Mouse (Mus musculus) urinary bladder, postnatal 10 days (tissue): ENCODE measurements at regions not wholly inside any gene's neighbourhood (a gene's known extent, or its start where the extent isn't known, plus 50 kb on each side); places are given as distances from the start of the nearest gene placed in this dataset.
"Not testable (repeated sequence)": the region's sequence is repeated elsewhere in the genome, so short reads cannot be mapped to it uniquely, and the experiment has no call there.

Experiments used
- DNase-seq: peaks from one replicate; pipeline ENCODE4 v3.0.0; 2022; ENCODE audit warnings: low spot score

- no peak for DNase-seq
These were observed 162.2 kb upstream of the St6galnac5 start for GRCm38 (mm10) chr3:153144217-153144616.

GRCm38 (mm10) chr3:153140985-153141384, 158.9 kb upstream of the St6galnac5 start:
- no peak for DNase-seq

- no peak for DNase-seq
These were observed 143.3 kb upstream of the St6galnac5 start for GRCm38 (mm10) chr3:153125335-153125734.

DNA sequence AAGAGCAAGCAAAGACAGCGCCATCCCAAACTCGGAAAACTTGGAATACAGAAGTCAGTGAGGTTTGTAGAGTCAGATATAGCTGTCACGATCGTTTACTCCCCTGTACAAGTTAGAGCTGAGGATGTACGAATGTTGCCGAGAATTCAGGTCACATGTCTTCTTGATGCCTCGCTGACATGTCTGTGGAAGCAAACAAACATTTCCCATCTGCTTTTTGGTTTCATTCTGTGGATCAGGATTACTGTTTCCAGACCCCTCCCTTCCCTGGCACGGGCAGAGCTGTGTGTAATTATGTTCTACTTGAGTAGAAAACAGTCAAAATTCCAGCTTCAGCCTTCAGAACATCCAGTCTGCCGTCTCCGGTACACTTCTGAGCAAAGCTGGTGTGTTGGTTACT, 139.9 kb upstream of the St6galnac5 start:
- no peak for DNase-seq

- no peak for DNase-seq
These were observed 137.1 kb upstream of the St6galnac5 start for GRCm38 (mm10) chr3:153119142-153119541.

DNA sequence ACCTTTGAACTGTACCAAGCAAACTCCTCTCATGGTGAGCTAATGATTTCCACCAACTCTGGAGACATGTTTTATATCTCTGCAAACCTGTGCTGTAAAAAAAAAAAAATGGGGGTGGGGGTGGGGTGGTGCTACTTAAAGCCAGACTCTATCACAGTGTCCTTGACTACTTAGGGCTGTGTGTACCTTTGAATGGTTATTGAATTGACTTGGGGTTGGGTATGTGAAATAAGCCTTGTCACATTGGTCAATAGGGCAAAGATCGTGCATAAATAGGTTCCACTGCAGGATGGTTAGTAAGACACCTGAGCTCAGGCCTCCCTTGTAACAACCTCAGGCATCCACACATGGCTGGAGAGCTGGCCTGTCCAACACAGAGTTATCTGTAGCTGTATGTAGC, 136.6 kb upstream of the St6galnac5 start:
- DNase-seq: no peak

DNA sequence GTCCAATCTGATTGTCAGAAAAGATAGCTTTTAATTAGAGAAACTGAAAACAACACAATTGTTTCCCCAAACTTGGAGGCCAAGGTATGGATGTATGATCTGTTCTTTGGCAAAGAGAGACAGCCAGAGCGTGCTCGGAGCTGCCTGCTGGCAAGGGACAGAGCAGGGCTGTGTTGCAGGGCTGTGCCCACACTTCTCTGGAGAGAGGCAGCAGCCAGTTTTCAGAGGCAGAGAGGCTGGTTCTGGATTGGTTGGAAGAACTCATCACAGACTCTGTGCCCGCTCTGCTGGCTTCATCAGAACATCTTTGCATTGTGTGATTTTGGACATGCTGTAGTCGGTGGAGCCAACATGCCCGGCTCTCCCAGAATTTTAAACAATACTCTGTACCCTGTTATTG, 123.5 kb upstream of the St6galnac5 start:
- DNase-seq: no peak

DNA sequence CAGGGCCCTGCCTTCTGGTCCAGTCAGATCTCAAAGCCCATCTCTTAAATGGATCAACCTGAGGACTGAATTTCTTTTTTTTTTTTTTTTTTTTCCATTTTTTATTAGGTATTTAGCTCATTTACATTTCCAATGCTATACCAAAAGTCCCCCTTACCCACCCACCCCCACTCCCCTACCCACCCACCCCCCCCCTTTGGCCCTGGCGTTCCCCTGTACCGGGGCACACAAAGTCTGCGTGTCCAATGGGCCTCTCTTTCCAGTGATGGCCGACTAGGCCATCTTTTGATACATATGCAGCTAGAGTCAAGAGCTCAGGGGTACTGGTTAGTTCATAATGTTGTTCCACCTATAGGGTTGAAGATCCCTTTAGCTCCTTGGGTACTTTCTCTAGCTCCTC, 108.5 kb upstream of the St6galnac5 start:
- DNase-seq: not testable (repeated sequence)

- DNase-seq: peak; percentile 12
These were observed 103.2 kb upstream of the St6galnac5 start for GRCm38 (mm10) chr3:153085096-153085788.

DNA sequence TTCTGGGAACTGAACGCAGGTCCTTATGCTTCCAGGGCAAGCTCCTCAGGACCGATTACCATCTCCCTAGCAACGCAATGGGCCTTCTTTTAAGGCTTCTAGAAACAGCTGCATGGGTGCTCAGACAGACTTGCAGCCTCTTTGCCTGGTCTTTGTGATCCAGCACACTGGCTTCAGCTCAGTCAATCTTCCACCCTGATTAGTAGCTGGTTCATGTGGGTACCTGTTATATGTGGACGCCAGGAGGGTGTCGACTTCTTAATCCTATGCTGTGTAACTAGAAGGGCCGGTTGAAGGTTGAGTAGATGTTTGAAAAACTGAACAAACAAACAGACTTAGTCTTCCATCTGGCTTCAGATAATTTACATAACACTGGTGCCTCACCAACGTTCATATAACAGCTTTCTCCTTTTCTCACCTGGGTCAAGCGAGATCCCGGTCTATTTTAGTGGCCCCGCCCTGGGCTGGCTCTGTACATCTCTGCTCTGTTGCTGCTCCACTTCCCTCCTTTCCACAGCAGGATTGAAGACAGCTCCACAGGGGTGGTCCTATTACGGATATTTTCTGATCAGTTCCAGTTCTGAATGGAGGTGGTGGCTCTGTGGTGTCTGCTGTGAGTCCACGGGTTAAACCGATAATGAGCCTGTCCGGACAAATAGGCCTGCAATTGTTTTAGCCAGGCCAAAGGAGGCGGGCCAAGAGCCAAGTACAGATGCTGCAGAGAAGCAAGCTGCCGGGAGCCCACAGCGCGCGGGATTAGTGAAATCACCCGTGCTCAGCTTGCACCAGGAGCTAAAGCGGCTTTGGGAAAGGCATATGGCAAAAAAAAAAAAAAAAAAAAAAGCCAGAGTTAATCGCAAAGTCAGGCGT, 102.4 kb upstream of the St6galnac5 start:
- no peak for DNase-seq

- no peak for DNase-seq
These were observed 98.3 kb upstream of the St6galnac5 start for GRCm38 (mm10) chr3:153080371-153080770.

DNA sequence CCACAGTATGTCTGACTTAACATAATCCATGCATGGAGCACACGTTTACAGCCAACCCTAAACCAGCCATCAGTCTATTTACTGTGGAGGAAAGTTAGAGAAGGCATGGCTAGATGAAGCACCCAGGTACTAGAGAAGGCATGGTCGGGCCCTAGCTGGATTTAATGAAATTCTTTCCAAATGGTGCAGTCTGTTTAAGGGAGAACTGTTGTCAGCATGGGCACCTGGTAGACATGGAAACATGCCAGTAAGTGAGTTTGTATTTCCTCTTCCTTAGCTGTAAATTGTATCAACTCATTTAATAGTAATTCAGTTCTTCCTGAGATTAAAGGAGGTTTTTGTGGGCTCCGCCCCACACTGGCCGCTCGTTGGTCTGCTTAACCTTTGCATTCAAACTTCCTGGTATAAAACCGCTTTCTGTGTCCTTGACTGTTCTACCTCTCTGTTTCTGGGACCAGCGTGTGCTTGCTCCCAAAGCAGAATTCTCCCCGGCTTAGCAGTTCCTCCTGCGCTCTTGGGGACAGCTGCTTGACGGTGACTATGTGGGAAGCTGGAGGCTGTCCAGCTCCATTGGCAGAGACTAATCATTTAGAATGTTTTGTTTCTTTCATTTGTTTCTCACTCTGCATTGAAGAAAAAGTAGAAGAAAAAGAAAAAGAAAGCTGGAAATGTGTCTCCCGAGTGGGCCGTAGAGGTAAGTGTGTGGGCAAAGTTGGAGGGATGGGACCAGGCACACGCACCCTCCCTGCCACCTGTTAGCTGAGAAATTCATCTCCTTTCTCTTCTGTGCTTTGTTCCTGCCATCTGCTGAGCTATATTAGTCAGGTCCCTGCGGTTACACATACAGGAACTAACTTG, 96.0 kb upstream of the St6galnac5 start:
- DNase-seq: no peak

GRCm38 (mm10) chr3:153072200-153072919, 90.3 kb upstream of the St6galnac5 start:
- no peak for DNase-seq

- no peak for DNase-seq
These were observed 89.5 kb upstream of the St6galnac5 start for GRCm38 (mm10) chr3:153071549-153071948.

DNA sequence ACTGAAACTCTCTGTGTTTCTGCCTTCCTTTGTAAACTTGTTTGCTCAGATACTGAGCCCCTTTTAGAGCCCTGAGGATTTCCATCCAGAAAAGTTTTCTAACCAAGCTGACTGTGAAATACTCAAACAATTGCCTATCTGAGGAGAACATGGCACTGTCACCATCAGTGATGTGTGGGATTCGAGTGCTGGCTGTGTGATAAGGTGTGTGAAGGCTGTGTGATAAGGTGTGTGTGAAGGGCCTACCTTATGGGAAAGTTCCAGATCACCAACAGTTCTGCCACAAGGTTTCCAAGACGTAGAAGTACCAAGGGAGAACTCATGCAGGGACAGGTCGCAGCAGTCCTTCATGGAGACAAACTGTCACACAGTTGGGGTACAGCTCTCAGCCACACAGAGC, 89.1 kb upstream of the St6galnac5 start:
- no peak for DNase-seq

- DNase-seq: no peak
These were observed 83.8 kb upstream of the St6galnac5 start for GRCm38 (mm10) chr3:153065890-153066289.

GRCm38 (mm10) chr3:153053163-153053562, 71.1 kb upstream of the St6galnac5 start:
- no peak for DNase-seq

DNA sequence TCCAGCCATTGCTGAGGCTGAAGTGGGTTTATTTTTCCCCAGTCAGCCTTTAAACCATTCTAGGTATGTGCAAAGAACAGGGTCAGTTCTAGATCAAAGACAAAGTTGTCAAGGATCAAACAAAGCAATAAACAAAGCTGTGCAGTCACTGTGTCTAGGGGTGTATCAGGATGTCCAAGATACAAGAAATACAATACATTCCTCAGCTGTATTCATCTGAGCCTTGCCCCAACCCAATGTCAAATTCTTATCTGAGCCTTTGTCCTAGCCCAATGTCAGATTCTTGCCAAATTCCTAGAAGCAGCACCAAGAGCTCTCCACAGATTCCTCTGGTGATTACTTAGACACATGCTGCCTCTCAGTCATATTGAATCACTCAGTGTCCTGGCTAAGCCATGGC, 69.5 kb upstream of the St6galnac5 start:
- no peak for DNase-seq

DNA sequence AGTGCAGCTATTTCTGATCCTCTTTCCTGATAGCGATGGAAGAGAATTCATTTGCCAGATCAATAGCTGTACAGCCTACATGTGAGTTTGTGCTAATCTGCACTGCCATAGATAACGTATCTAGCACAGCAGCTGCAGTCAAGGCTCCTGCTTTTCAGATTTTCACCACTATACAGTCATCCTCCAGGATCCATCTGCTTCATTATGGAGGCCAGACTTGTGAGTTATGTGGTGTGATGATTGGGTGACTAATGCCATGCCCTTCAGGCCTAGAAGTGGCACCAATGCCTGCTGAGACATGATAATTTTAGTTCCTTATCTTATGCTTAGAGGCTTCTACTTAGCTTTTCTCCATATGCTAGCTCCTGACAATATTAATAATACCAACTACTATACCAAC, 63.3 kb upstream of the St6galnac5 start:
- no peak for DNase-seq

- DNase-seq: no peak
These were observed 51.9 kb upstream of the St6galnac5 start for GRCm38 (mm10) chr3:153033980-153034379.
